Mouse (Mus musculus) heart, adult 18-20 months (tissue): ENCODE results near the gene Zmat5. TPM values are rescaled to one million over a fixed set of nuclear protein-coding genes. Genes with fewer than 3 reads are reported as not detected.

ENCODE experiments used
- DNase-seq, 2 experiments: peaks; one replicate each; pipeline ENCODE4 v3.0.0; 2021 to 2022; ENCODE audit warnings: mixed read lengths in 1 of 2
- total RNA-seq, 2 experiments: library from RNA; stranded (reverse); gene quantifications; 2 replicates each; pipeline ENCODE4 v1.2.3; 2021

The Zmat5 gene
- total RNA-seq, 2 experiments from 2014 or later, result 24.7 to 25.5 TPM

DNA sequence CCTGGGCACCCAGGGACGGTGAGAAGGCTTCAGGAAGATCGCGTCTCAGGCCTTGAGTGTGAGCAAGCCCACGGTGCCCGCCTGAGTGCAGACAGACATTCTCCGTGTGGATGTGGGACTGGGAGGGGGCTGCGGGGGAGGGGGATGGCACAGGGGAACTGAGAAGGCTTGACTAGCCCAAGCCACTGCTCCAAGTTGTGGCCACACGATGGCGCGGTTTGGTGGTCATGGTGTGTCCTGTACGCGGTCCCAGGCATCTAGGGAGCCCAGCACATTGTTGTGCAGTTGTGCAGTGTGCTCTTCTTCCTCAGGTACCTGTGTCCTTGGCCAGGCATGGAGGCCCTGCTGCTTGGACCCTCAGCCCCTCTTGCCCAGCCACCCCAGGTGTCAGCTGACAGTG, 29.7 kb downstream of the Zmat5 start:
- DNase-seq, result no peak

DNA sequence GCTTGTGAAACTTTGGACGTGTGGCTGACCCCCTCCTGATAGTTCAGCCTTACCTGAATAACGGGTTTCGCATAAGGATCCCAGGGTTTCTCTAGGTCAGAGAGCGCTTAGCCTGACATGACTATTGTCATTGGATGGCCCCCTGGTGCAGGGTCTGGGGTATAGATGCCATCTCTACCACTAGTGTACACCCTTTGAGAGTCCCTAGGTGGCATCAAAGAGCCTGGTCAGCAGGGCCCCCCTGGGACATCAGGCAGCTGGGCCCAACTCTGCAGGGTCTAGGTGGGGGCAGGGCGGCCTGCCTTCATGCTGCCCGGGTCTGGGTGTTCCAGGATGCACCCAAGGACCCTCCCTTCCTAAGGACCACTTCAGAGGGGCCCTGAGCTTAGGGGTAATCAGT, 31.9 kb downstream of the Zmat5 start:
- no peak for DNase-seq

DNA sequence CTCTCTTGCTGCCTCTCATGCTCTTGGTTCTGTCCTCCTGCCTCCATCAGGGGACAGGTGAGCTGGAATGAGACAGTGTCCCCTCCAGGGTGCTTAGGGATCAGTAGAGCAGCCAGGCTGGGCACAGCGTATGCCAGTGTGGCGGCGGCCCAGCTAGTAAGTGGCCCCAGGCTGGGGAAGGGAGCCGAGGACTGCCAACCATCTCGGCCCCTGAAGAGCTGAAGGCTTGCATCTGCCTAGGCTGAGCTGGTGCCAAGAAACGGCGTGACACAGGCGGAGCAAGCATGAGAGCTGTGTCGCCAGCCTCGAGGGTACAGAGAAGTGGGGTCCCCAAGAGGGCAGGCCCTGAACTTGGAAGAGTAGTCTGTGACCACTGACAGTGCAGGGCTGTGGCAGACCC, 33.2 kb downstream of the Zmat5 start:
- peak in 1 of 2 experiments; percentile 11 for DNase-seq

DNA sequence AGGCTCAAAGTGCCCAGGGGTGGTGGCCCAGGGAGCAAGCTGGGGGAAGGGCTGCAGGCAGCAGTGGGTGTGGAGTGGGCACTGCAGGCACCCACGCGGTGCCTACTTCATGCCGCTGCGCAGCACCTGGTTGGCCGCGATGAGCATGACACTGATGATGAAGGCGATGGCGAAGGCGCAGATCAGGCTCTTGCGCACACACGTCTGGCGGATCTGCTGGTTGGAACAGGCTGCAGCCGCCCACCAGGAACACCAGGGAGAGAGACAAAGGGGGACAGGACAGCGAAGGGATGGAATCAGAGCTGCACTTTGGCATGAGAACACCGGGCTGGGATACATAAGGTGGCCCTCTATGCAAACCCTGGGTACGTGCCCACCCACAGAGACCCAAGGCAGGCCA, 34.2 kb downstream of the Zmat5 start:
- no peak for DNase-seq

DNA sequence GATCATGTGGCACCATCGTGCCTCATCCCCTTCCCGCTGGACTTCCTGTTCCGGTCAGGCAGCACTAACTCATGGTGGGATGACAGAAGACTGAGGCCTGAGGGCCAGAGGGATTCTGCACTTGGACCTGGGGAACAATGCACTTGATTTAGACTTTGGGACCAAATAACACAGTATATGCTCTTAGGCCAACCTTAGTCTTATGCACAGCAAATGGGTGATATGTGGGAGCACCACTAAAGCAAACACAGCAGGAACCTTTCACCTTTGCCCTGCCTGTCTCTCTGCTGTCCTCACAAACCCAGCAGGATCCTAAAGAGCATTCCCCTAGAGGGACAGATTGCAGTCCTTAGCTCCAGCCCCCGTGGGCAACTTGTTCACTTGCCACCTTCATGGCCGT, 36.3 kb downstream of the Zmat5 start:
- no peak for DNase-seq

DNA sequence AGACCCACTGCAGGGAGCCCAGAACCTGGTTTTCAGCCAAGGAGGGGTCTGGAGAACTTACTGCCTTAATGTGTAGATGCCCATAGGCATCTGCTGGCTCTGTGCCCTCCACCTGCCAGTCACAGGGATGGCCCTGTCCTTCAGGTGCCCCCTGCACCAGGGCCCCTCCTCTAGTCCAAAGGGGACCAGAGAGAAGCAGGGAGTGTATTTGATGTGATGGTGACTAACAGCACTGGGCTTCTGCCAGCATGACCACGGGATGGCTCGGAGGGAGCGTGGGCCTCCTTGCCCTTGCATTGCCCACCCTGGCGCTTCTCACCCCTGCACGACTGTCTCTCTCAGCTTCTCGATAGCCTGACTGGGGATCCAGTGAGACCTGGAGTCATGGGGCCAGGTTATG, 40.2 kb downstream of the Zmat5 start:
- DNase-seq, result no peak

DNA sequence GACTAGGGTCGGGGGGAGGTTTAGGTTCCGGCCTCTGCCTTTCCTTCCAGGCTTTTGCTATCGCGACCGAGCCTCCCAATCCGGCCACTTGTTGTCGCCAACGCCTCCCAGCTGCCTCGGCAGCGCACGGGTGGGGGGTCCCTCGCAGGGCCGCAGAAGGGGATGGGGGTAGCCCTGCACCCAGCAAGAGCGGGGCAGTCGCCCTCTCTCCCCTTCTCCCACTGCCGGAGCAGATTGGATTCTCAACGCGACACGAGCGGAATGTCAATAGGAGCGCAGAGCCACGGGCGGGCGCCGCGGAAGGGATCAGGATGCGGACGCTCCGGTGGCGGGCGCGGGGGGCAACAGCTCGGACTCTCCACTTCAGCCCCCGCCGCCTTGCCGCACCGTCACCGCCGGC, 41.5 kb downstream of the Zmat5 start:
- DNase-seq, result no peak

DNA sequence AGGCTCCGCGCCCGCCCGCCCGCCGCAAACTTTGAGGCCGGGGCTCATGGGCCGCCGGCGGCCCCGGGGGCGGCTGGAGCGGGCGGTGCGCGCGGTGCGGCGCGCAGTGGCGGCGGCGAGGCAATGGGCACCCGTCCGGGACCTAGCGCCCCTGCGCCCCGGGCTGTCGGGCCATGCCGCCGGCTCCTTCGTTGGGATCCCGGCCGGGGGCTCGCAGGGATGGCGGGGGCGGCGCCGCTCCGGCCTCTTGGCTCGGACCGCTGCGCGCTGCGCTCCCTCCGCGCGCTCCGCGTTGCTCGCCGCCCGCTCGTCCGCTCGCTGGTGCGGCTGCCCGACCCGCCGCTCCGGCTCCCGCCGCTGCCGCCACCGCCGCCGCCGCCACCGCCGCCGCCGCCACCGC, 42.3 kb downstream of the Zmat5 start, which contains the start of gene Cabp7:
Cabp7 (minus strand) TSS at position 46 of the 400 bp plus-strand sequence.
- no peak for DNase-seq

DNA sequence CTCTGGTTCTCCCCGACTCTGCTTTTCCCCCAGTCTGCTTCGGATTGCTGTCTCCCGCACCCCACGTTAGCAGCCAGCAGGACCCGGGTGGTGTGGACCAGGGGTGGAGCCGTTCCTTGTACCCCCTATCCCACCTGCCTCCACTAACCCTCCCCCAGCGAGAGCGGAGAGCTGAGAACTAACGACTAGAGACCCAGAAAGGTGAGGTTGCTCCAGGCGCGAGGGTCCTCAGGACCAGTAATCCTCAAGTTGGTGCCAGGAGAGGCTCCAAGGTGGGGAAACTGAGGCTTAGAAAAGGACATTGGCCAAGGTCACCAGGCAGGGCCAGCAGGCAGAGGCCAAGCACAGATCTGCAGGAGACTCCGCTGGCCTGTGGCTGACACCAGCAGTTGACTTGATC, 42.8 kb downstream of the Zmat5 start:
- DNase-seq, result no peak

DNA sequence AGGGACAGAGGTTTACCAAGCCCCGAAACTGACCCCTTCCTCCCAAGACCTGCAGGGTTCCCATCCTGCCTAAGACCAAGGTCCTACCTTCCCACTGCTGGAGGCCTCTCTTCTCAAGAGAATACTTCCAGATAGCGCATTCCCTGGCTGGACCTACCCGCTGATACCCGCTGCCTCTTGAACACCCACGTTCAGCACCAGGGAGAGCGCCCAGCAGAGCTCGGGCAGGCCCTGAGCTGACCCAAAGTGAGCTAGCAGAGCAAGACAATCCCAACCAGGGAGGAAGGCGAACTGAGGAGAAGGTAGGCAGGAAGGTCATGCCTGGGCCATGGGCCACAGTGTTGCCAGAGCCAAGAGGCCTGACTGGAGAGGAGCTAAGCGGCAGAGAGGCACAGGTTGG, 45.8 kb downstream of the Zmat5 start:
- peak; percentile 35 to 67 for DNase-seq

DNA sequence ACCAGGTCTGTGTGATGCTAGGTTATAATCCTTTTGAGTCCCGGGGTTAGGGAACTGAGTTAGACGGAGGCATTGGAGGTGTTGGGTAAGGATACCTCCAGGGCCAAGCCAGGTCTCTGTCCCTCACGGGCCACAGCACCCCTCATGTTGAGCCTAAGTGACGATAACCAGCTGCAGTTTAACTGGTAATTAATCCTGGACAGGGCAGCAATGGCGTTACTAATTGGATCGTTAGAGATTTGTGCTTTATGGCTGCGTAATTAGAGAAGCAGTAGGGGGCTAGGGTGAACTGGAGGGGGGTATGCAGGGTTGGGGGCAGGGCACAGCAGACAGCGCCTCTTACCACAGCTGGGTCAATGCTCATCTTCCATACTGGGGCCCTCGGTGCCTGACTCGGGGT, 48.4 kb downstream of the Zmat5 start:
- no peak for DNase-seq

DNA sequence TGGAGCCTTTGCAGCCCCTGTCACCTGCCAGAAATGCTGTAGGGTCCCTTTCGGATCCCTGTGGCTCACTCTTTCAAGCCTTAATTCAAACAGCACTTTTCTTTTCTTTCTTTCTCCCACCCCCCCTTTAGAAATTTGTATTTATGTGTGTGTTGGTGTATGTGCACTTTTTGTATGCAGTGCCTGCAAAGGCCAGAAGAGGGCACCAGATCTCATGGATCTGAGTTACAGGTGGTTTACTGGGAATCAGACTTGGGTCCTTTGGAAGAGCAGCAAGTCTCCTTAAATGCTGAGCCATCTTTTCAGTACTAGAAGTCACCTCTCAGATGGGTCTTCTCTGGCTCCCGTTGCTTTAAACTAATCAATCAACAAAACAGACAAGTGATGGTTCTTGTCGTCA, 49.6 kb downstream of the Zmat5 start:
- DNase-seq, result no peak

DNA sequence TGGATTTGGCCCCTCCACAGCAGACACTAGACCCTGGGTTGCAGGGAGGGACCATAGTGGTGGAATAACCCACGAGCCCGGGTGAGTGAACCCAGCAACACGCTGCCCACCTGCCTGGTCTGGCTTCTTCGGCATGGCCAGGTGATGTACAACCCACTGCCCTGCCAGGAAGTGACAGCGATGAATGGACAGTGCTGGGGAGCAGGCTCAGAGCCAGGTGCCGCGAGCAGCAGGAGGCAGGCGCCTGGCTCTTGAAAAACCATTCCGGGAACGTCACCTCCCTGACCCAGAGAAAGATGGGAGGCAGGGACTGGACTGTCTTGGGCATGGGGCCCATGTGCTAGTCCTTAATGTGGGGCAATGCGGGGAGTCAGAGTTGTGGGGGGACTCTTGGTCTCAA, 50.4 kb downstream of the Zmat5 start:
- DNase-seq, result no peak

DNA sequence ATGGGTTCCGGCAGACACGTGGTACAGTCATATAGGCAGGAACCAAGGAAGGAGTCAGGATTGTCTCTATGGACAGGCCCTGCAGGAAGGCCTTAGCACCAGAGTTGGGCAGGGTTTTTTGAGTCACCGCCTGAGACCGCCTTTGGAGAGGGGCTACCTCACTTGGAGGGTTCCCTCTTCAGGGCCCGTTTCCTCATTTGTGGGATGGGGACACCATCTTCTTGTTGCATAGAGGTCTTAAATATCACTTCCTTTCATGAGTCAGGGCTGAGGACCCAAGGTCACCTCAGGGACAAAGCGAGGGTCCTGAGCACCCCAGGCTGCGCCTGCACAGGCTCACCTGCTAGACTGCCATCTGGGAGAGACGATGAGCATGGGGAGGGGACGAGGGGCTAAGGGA, 52.0 kb downstream of the Zmat5 start:
- DNase-seq, result no peak

DNA sequence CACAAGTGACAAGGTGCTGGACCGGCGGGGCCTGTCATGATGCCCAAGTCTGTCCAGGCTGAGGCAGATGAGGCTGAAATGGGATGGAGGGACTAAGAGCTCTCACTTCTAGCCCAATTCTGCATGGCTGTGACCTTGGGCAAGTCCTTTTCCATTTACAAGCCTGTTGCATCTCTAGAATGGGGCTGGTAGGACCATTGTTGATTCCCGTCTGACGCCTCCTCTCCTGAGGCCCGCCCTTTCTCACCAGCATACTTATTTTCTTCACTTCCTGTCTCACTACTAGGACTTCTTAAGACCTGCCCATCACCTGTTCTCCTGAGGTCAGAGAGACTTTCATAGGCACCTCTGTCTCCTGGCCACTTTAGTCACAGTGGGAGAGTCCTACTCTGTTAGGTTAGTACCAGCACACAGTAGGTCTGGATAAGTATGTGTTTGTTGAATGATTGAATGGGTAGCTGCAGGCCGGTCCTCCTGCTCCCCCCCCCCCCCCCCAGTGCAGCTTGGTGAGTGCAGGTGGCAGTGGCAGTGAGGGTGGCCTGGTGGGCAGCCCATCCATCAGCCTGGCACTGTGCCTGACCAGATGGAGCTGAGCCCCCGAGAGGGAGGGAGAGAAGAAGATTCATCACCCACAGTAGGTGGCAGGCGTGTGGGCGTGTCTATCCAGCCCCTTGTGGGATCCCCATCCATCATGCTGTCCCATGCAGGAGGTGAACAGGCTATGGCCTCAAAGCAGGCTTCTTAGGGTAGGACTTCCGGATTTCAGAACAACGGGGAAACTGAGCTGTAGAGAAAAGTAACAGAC, 52.7 kb downstream of the Zmat5 start:
- no peak for DNase-seq

DNA sequence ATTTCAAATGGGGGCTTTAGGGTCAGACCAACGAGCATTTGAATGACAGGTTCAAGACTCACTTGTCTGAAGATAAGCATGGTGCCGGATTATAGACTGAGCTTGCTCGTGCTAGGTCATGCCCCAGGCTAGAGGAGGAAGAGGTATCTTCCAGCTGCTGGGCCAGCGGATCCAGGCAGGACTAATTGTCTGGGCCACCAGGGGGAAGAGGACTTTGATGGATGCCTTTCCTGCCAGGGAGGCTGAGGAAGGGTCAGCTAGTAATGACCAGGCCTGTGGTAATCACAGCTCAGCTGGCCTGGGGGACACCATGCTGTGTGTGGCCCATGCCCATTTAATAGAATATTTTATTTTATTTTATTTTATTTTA, 53.3 kb downstream of the Zmat5 start:
- DNase-seq, result no peak

DNA sequence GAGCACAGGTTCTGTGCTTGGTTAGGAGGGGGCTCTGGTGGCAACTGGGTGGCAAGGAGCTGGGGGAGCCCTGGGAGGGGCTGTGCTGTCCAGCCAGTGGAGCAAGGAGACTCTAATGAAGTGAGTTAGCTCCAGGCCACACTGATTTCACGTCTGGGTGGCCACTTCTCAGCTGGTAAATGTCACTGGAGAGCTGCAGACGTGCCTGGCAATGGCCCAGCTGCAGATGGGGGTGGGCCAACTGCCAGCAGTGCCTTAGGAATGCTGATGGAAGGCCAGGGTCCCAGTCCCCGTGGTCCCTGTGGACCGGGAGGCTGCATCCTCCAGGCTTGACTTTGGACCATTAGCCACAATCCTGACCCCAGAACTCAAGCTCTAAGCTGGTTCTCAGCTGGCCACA, 56.0 kb downstream of the Zmat5 start:
- peak; percentile 16 to 38 for DNase-seq

DNA sequence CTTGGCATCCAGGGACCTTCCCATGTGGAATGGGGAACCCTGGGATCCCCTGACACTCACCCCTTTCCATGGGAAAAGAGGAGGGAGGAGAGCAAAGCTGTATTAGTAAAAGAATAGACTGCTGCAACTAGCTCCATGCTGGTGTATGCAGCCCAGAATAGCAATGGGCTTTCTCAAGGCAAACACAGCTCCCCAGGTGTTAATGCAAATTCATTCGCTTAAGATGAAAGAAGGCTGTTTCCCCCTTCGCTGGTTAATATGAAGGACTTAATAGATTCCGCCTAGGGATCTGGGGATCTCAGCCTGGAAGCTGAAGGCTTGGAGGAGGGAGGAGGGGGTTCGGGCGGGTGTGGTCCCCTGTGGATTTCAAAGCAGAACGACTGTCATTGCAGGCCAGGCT, 57.5 kb downstream of the Zmat5 start:
- DNase-seq, result no peak

DNA sequence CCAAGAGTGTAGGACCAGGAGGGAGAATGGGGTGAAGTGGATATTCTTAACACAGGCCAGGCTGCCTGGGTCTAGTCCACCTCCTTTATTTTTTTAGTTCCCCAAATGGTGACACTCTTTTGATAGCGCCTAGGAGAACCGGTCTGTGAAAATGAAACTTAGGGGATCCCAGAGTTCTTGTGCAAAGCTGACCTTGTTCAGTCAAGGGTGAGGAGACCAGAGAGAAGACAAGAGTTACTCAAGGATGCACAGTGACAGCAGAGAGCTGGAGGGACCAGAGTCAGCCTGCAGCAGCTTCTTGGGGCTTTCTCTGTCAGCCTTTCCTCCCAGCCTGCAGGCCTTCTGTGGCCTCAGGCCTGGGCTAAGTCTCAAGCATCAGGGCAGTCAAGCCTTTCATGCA, 58.0 kb downstream of the Zmat5 start:
- no peak for DNase-seq

DNA sequence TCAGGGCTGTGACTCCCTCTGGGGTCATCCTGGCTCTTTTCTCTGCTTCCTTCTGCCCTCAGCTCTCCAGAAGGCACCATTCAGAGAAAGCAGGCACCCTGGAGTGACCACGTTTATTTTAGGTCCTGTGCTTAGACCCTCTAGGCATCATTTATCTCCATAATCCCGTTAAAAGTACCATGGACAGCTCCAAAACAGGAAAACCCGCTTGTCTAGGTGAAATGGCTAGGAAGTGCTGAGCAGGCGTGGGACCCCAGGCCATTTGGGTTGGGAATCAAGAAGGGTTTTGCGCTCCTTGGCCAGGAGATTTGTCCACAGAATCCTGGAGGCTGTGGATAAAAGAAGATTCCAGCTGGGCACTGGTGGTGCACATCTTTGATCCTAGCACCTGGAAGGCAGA, 59.2 kb downstream of the Zmat5 start:
- DNase-seq, result no peak

DNA sequence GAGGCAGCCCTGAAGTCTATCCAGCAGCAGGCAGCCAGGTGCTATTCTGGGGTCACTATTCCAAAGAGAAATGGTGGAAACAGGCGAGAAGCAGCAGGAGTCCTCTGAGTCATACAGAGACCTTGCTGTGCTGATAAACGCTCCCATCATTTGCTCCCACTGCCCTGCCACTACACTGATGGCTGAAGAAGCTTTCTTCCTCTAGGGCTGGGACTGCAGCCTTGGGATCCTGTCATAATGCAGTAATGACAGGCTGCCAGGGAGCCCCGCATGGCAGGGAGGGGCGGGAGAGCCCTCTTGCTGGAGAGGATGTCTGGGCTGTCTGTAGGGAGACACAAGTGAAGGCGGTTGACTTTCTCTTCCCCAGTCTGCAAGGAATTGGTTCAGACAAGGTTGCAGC, 60.0 kb downstream of the Zmat5 start:
- DNase-seq, result no peak

DNA sequence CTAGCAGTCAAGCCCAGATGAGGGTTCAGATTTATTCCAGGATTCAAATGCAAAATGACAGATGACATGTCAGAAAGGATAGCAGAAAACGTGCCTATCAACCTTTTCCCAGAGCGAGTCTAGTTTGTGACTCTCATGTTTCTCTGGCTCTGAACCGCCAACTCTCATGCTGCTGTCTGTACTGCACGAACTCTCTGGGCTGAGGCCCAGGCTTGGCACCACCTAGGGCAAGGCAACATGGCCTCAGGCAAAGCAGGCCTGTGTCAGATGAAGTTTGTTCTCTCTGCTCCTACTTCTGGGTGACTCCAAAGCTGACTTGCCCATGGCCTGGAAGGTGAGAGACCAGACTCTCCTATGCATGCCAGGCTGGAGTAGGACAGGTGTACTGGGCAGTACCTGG, 63.9 kb downstream of the Zmat5 start:
- no peak for DNase-seq

DNA sequence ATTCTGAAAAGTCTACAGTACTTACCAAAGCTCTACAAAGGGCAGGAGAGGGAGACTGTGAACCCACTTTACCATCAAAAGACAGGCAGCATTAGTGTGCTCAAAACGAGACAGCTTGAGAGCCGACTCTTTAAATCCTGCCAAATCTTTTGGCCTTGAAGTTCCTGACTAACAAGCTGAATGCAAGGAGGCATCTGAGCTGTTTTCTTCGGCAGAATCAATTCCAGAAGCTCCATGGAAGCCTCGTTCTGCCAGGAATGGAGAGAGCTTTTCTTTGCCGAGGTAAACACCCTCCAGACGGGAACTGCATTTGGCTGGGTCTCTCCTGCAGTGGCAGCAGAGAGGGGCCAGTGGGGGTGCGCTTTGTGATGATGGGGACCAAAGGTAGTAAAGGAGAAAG, 64.8 kb downstream of the Zmat5 start:
- no peak for DNase-seq

DNA sequence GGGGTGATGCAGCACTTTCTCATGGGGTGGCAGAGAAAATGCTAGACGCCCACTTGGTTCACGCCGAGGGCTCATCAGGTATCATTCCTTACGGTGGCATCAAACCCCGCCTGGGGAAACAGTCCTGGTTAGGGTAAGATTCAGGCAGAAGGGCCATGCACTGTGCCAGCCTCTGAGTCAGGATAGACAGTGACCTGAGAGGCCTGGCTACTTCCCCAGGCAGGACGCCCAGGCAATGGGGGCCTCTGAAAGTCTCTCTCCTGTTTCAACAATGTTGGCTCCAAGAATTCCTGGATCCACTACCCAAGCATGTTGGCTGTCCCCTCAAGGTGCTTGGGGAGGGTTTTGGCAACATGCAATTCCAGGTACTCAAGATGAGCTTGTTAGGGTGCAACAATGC, 65.4 kb downstream of the Zmat5 start:
- DNase-seq, result no peak

DNA sequence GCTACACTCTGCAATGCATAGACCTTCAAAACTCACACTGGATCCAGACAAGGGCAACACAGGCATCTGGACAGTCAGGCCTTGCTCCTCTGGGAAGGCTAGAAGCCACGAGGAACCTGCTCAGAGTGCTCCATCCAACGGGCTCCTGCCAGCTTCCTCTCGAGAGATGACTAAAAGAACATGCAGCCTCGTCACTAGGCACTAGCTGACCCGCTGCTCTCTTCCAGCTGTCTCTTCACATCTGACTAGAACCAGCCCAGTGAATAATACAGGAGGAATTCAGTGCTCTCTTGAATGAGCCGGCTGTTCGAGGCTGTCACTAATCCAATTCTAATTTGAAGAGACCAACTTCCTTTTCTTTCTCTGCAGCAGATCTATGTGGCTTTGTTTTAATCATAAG, 67.3 kb downstream of the Zmat5 start:
- peak in 1 of 2 experiments; percentile 31 for DNase-seq
